Mouse (Mus musculus) midbrain, embryonic 11.5 days (tissue): Measurements from ENCODE around the gene Cryba4. TPM values are rescaled to one million over a fixed set of nuclear protein-coding genes. Genes with fewer than 3 reads are reported as not detected.
A peak's percentile ranks its signal among the peaks of the same experiment; 100 is the strongest.

Experiments
- ATAC-seq: fragments of 200-750 bp; cut with Nextera tagmentation; 2 replicates; pipeline ENCODE4 v1.8.0; 2017; ENCODE audit warnings: moderate TSS enrichment, moderate library complexity; ENCODE audit not compliant: low FRiP score
- DNase-seq: peaks from one replicate; pipeline ENCODE4 v3.0.0; 2015; ENCODE audit warnings: low spot score; ENCODE audit errors: missing footprints
- H3K27ac ChIP-seq: fragments of 300-500 bp; sonication (generic); 2 replicates; pipeline ENCODE4 v1.5.1; 2014; ENCODE audit warnings: low read depth, low read length
- H3K27me3 ChIP-seq: fragments of 300-500 bp; sonication (generic); 2 replicates; pipeline ENCODE4 v1.6.1; 2014; ENCODE audit warnings: mild to moderate bottlenecking, low read length, moderate library complexity, mixed read lengths; ENCODE audit not compliant: control insufficient read depth, insufficient read depth
- H3K36me3 ChIP-seq: fragments of 300-500 bp; sonication (generic); 2 replicates; pipeline ENCODE4 v1.6.1; 2014; ENCODE audit warnings: mild to moderate bottlenecking, low read length, moderate library complexity, mixed read lengths; ENCODE audit not compliant: control insufficient read depth, insufficient read depth
- H3K4me1 ChIP-seq: fragments of 300-500 bp; sonication (generic); 2 replicates; pipeline ENCODE4 v1.6.1; 2014; ENCODE audit warnings: low read length; ENCODE audit not compliant: control insufficient read depth, insufficient read depth
- H3K4me2 ChIP-seq: fragments of 300-500 bp; sonication (generic); 2 replicates; pipeline ENCODE4 v1.6.1; 2014; ENCODE audit warnings: mild to moderate bottlenecking, moderate library complexity
- H3K4me3 ChIP-seq: fragments of 300-500 bp; sonication (generic); 2 replicates; pipeline ENCODE4 v1.5.1; 2014; ENCODE audit warnings: low read depth, low read length
- H3K9ac ChIP-seq: fragments of 300-500 bp; sonication (generic); 2 replicates; pipeline ENCODE4 v1.6.1; 2014; ENCODE audit warnings: low read length
- H3K9me3 ChIP-seq: fragments of 300-500 bp; sonication (generic); 2 replicates; pipeline ENCODE4 v1.6.1; 2016; ENCODE audit warnings: low read length; ENCODE audit not compliant: control insufficient read depth
- WGBS: fragments of 180-500 bp; shearing (Covaris S2); extraction: QIAGEN DNeasy Blood & Tissue Kit; methylation state at CpG from one replicate; pipeline ENCODE4 v1.1.7; 2014; 5-methylcytosine and 5-hydroxymethylcytosine counted together
- polyA plus RNA-seq: library from polyadenylated mRNA; unstranded; fragments of >200 nt; fragmentation: Nextera tagmentation; extraction: Ambion mirVana; gene quantifications from 2 replicates; pipeline ENCODE4 v1.2.1, GENCODE M21; 2014

Cryba4 gene
- polyA plus RNA-seq, 1 experiment from 2014 or later = 0.52 TPM

DNA sequence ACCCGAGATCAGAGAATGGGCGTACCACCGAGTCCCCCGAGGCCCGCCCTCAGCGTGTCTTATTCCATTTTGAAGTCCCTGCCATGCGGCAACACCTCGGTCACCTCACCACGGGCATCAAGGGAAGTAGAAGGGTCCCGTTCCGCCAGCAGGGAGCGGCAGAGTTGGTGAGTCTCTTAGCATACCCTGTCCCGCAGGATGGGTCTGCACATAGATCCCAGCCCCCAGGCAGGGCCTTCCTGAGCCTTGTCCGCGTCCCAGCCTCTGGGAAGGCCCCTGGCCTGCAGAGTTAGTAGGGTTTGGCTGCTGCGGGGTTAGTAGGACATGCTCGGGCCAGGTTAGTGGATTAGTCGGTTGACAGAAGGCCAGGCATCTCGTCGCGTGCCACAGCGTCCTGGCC is 35.3 kb downstream of the Cryba4 start:
- H3K4me2 ChIP-seq = no peak overlapping the region
- peaks cover 23% of the 10 kb centered on the region for H3K36me3 ChIP-seq
- H3K4me3 ChIP-seq = no peak overlapping the region
- ATAC-seq (no peak), DNase-seq (peak; percentile 90)
- peak overlapping the region; percentile 2 for H3K9ac ChIP-seq
- WGBS = 46% methylated on average over 22 of the region's 22 CpGs
- no peaks in the 10 kb centered on the region for H3K27me3 ChIP-seq
- no peaks in the 10 kb centered on the region for H3K9me3 ChIP-seq
- peak overlapping the region; percentile 81 for H3K27ac ChIP-seq
- H3K4me1 ChIP-seq = peaks cover 80% of the 10 kb centered on the region

DNA sequence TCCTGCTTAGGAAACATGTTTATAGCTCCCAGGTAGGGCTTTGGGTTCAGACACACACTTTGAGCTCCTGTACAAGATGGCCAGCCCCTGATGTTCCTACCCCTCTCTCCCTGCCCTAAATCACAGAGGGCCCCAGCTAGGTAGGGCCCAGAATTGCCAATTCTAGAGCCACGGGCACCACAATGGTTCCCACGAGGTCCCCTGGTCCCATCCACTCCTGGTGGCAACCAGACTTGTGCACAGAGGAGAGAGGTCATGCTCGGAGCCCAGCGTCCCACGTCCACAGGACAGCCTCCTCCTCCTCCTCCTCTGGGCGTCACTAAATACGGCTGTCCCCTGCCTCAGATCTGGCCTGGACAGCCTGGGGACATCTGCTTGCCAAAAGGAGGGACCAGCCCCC is 36.0 kb downstream of the Cryba4 start:
- no peak for ATAC-seq
- H3K4me3 ChIP-seq = no peak overlapping the region
- H3K27me3 ChIP-seq = no peaks in the 10 kb centered on the region
- peaks cover 23% of the 10 kb centered on the region for H3K36me3 ChIP-seq
- peak overlapping the region; percentile 81 for H3K27ac ChIP-seq
- H3K9ac ChIP-seq = peak overlapping the region; percentile 41
- peak overlapping the region; percentile 3; the same call in 1 of the 2 replicates for H3K4me2 ChIP-seq
- H3K9me3 ChIP-seq = no peaks in the 10 kb centered on the region
- 61% methylated on average over 7 of the region's 7 CpGs for WGBS
- DNase-seq = peak; percentile 89
- peaks cover 76% of the 10 kb centered on the region for H3K4me1 ChIP-seq

DNA sequence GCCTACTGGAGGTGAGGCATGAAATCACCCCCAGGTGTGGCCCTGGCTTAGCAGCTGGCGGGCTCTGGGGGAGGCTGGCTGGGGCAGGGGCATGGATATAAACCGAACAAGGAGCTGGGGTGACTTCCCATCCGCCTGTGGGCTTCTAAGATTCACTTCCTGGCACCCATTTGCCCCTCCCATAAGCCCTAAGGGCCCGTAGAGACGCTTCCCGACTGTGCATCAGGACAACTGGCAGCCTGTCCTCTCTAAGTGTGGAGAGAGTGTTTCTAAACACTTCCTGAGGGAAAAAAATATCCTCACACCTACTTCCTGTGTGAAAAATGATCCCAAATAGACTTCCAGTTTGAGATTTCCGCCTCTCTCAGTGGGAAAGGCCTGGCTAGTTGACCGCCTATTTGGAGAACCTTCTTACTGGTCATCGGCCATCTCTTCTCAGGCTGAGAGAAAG is 36.5 kb downstream of the Cryba4 start:
- WGBS = 28% methylated on average over 9 of the region's 9 CpGs
- H3K4me3 ChIP-seq = no peak overlapping the region
- no peaks in the 10 kb centered on the region for H3K27me3 ChIP-seq
- DNase-seq (peak; percentile 93), ATAC-seq (no peak)
- H3K9me3 ChIP-seq = no peaks in the 10 kb centered on the region
- H3K4me1 ChIP-seq = peaks cover 71% of the 10 kb centered on the region
- peaks cover 20% of the 10 kb centered on the region for H3K36me3 ChIP-seq
- peak overlapping the region; percentile 17; the same call in 1 of the 2 replicates for H3K4me2 ChIP-seq
- H3K27ac ChIP-seq = peak overlapping the region; percentile 81
- peak overlapping the region; percentile 41 for H3K9ac ChIP-seq

DNA sequence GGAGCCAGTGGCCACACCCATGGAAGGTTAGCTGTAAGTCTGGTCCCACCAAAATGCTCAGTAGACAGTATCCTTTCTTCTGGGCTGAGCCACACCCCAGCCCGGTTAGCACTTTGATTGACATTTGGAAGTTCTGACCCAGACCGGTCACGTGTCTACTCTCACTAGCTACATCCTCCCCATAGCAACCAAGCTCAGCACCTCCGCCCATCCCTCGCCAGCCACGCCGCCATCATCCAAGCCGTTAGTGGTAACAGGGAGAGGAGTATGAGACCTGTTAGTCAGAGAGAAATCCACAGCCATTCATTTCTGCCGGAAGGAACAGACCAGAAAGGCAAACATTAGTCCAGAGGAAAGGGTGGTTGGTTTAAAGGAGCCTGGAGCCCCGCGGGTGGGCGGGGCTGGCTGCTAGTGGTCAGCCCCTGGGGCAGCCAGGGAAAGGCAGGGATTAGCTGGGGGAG is 37.0 kb downstream of the Cryba4 start:
- H3K4me3 ChIP-seq = no peak overlapping the region
- peaks cover 66% of the 10 kb centered on the region for H3K4me1 ChIP-seq
- WGBS = 6% methylated on average over 12 of the region's 12 CpGs
- DNase-seq (peak; percentile 97), ATAC-seq (peak; percentile 6)
- H3K9me3 ChIP-seq = no peaks in the 10 kb centered on the region
- H3K9ac ChIP-seq = peak overlapping the region; percentile 41; the same call in 1 of the 2 replicates
- H3K36me3 ChIP-seq = peaks cover 19% of the 10 kb centered on the region
- H3K27ac ChIP-seq = peak overlapping the region; percentile 81
- H3K4me2 ChIP-seq = peak overlapping the region; percentile 17; the same call in 1 of the 2 replicates
- H3K27me3 ChIP-seq = no peaks in the 10 kb centered on the region

DNA sequence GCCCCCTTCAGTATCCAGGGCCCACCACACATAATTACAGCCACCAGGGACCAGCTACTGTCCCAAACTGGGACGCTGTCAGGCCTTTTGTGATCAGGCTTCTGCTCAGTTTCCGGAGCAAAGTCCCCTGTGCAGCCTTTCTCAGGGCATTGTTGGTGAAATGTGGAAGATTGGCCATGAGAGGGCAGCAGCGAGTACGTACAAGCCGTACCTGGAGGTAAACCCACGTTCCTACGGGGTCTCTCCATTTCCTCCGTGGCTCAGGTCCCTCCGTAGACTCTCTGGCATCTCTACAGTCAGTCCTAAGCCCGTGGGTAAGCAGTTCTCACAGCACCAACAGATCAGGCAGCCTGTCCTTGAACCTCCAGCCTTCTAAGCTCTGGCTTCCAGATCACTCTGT is 37.9 kb downstream of the Cryba4 start:
- no peak overlapping the region; the same call in none of the 2 replicates for H3K9ac ChIP-seq
- peaks cover 57% of the 10 kb centered on the region for H3K4me1 ChIP-seq
- DNase-seq (peak; percentile 99), ATAC-seq (peak; percentile 15)
- H3K9me3 ChIP-seq = no peaks in the 10 kb centered on the region
- peak overlapping the region; percentile 81 for H3K27ac ChIP-seq
- peaks cover 10% of the 10 kb centered on the region for H3K36me3 ChIP-seq
- H3K4me3 ChIP-seq = no peak overlapping the region
- WGBS = 1% methylated on average over 10 of the region's 10 CpGs
- no peaks in the 10 kb centered on the region for H3K27me3 ChIP-seq
- H3K4me2 ChIP-seq = no peak overlapping the region

DNA sequence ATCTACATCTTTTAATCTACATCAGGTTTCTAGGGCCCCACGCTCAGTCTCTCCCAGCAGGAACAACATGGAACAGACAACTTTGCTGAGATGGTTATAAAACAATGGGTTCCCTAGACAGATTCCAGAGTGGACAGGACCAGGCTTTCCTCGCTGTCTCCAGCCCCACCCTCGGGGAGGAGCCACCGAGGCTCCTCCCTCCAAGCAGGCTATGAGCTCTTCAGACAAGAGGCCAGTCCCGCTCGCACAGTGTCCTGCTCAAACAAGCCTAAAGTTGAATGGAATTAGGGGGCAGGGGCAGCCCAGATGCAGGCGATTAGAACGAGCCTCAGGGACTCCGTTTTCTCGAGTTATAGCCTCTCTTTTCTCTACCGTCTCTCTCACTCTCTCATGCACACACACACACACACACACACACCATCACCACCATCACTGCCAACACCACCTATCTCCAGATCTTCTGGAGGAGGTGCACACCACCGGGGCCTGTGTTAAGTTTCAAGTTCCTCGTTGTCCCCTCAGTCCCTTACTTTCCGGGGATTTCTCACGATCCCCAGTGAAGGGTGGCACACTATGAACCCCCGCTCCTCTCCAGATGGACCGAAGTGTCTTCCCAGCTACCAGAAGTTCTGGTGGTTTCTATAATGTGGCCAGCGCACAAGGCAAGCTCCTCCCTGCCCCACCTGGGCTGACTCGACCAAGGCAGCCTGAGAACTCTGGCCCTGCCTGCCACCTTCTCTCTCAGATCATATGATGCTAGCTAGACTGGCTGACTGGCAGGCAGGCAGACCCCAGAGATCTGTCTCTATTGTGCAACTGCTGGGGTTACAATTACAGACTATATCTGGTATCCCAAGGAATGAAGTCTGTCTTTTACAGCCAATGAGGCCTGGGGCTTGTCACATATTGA is 38.7 kb downstream of the Cryba4 start:
- WGBS = 20% methylated on average over 19 of the region's 19 CpGs
- Histone ChIP-seq H3K36me3 (peaks cover 7% of the 10 kb centered on the region; the same call in 1 of the 2 replicates), H3K9ac (peak overlapping the region; percentile 48), H3K4me3 (no peak overlapping the region), H3K27ac (peak overlapping the region; percentile 81), H3K9me3 (no peaks in the 10 kb centered on the region), H3K4me2 (peak overlapping the region; percentile 24), H3K4me1 (peaks cover 51% of the 10 kb centered on the region), H3K27me3 (no peaks in the 10 kb centered on the region)
- ATAC-seq (peak; percentile 72), DNase-seq (peak; percentile 94)

DNA sequence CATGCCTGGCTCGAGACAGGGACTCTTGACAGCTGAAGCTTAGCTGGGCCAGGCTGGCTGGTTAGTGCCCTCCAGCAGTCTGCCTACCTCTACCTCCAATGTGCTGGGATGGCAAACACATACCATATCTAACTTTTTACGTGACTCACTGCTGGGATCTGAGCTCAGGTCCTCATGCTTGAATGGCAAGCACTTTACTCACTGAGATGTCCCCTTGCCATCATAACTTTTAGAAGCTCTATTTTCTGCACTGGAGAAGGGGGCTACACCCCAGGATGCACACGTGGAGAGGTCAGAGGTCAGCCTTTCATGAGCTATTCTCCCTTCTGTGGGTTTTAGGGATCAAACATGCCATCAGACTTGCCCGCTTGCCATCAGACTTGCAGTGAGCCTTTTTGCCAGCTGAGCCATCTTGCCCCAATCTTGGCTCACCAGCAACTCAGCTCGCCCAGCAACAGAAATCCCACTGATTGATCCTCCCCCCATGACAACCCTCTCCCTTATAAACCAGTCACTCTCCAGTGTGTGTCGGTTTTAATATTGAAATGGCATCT is 39.5 kb downstream of the Cryba4 start:
- DNase-seq (peak; percentile 91), ATAC-seq (peak; percentile 1; the same call in 1 of the 2 replicates)
- WGBS = 42% methylated on average over 6 of the region's 6 CpGs
- Histone ChIP-seq H3K27me3 (no peaks in the 10 kb centered on the region), H3K9me3 (no peaks in the 10 kb centered on the region), H3K4me1 (peaks cover 48% of the 10 kb centered on the region), H3K4me2 (no peak overlapping the region; the same call in 1 of the 2 replicates), H3K9ac (peak overlapping the region; percentile 48), H3K36me3 (no peaks in the 10 kb centered on the region), H3K4me3 (no peak overlapping the region), H3K27ac (peak overlapping the region; percentile 81)

DNA sequence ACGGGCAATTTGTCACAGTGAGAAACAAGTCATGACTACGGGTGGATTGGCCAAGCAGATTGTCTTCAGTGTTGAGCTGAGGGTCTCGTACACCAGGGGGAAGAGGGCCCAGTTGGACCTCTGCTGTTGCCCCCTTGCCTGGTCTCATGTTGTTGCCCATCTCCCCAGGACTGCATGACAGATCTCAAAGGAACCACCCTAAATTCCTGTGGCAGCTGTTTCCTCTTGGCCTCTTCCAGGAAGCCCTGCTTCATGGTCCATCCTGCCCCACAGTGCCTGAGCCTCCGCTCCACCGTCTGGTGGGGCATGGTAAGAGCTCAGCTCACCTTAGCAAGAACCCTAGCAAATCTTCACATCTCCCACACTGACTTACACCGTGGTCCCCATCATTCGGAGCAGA is 40.4 kb downstream of the Cryba4 start:
- Histone ChIP-seq H3K4me1 (peaks cover 39% of the 10 kb centered on the region), H3K27me3 (no peaks in the 10 kb centered on the region), H3K9me3 (no peaks in the 10 kb centered on the region), H3K9ac (no peak overlapping the region), H3K27ac (no peak overlapping the region), H3K4me2 (no peak overlapping the region), H3K4me3 (no peak overlapping the region), H3K36me3 (no peaks in the 10 kb centered on the region)
- DNase-seq (peak; percentile 90), ATAC-seq (no peak)
- WGBS = 90% methylated on average over 7 of the region's 7 CpGs

DNA sequence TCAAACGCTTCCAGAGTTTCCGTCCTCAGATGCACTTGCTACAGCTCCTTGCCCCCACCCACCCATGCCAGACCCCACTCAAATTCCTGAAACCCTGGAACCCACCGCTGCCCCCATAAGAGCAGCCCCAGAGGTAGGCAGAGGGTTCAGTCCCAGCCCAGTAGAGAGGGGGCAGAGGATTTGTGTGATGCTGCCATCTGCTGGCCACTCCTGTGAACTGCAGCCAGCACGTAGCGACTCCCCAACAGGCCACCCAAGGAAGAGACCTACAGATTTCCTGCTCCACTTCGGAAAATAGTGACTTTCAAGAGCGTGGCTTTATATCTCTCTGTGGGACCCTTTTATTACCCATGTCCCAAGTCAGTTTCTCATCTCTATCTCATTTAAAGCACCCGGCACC is 42.2 kb downstream of the Cryba4 start:
- Histone ChIP-seq H3K36me3 (no peaks in the 10 kb centered on the region), H3K4me1 (peaks cover 32% of the 10 kb centered on the region), H3K4me2 (no peak overlapping the region), H3K27ac (no peak overlapping the region), H3K9me3 (no peaks in the 10 kb centered on the region), H3K4me3 (no peak overlapping the region), H3K27me3 (no peaks in the 10 kb centered on the region), H3K9ac (no peak overlapping the region)
- DNase-seq (peak; percentile 98), ATAC-seq (no peak)
- WGBS = 25% methylated on average over 8 of the region's 8 CpGs
